Mouse (Mus musculus) c-Kit-positive CD71-positive TER-119-positive erythroid progenitor cells, embryonic 14.5 days (primary cell): ENCODE measurements around the gene Ccdc96.

Source experiments
- DNase-seq: peaks from one replicate; pipeline ENCODE4 v3.0.0-alpha.2; 2013; ENCODE audit warnings: low spot score

The Ccdc96 gene

GRCm38 (mm10) chr5:36484171-36484990, at the start of gene Ccdc96, which contains the start of gene Tada2b:
Ccdc96 (plus strand) TSS chr5:36484588.
Tada2b (minus strand) TSS chr5:36484285.
- peak; percentile 98 for DNase-seq

DNA sequence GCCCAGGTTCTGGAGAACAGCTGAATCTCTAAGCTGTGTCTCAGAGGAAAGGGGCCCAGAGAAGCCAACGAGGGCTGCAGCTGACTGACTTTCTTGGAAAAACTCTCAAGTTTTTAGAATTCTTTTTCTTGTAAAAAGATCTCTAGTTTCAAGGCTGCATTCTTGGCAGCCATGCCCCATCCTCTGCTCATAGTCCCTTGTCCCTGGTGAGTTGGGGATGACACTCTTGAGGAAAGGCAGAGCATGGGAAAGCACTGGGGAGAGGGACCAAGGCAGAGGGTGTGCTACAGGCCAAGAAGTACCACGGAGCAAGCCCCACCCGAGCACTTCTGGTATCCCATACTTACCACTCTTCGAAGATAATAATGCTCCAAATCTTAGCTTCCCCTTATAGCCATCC, 47.5 kb upstream of the Ccdc96 start:
- DNase-seq: no peak

GRCm38 (mm10) chr5:36440741-36441140, 43.6 kb upstream of the Ccdc96 start:
- DNase-seq: no peak

GRCm38 (mm10) chr5:36444611-36445010, 39.8 kb upstream of the Ccdc96 start:
- DNase-seq: no peak

DNA sequence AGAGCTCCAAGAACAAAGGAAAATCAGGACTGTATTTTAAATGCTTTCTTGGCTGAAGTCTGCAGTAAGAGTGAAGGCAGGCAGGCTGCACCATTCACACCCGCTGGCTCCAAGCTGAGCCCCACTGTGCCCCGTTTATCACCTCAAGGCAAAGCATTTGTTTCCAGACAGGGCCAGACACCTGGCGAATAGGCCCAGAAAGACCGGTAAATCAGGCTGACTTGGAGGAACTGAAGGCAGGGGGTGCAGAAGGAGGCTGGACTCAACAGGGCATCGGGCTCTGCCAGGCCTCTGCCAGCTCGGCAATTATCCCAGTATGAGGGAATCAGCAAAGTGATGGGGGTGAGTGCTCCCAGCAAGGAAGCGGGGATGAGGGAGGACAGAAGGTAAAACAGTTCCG, 39.4 kb upstream of the Ccdc96 start:
- no peak for DNase-seq

GRCm38 (mm10) chr5:36446166-36446890, 38.1 kb upstream of the Ccdc96 start:
- no peak for DNase-seq

DNA sequence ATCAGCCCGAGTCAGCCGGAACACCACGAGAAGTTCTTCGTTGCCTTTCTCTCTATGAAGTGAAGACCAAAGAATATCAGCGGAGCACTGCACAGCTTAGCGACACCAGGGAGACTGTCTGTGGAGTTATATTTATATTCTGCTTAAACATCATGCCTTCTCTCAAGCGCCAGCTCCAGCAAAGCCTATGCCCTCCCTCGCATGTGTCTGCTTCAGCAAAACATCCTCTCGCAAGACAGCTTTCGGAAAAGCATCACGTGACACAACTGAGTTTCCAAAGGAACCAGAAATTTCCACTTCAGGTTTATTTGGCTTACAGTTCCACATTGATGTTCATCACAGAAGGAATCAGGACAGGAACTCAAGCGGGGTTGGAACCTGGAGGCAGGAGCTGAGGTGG, 36.5 kb upstream of the Ccdc96 start:
- no peak for DNase-seq

GRCm38 (mm10) chr5:36449710-36450358, 34.6 kb upstream of the Ccdc96 start:
- no peak for DNase-seq

GRCm38 (mm10) chr5:36451119-36451518, 33.3 kb upstream of the Ccdc96 start:
- no peak for DNase-seq

GRCm38 (mm10) chr5:36451872-36452389, 32.5 kb upstream of the Ccdc96 start:
- no peak for DNase-seq

DNA sequence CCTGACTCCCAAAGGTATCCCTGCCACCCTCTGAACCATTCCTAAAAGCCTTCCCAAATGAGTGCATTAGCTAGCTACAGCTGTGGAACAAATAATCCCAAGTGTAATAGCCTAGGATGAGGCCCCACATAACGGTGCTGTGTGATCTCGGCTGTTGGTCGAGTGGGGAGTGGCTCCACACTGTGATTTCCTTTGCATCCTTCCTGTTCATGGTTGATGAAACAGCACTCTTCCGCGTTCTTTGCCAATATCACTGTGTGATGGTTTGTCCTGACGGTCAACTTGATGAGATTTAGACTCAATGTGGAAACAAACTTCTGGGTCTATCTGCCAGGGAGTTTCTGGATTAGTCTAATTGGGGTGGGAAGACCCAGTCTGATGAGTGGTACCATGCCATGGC, 31.6 kb upstream of the Ccdc96 start:
- no peak for DNase-seq

DNA sequence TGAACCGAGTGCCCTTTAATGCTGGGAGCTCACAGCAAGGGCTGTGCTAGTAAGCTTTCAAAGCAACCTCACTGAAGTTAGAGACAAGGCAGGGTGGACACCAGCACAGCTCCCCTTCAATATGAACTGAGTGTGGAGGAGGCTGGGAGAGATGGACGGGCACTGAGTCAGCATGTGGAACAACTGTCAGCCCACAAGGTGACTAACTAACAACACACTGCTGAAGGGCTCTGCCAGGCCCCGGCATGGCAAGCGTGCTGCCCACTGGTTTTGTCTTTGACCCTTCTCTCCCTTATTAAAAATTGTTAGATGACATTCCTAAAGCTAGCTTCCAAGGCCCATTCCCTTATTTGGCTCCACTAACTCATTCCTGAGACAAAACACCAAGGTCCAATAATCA, 26.7 kb upstream of the Ccdc96 start:
- no peak for DNase-seq

DNA sequence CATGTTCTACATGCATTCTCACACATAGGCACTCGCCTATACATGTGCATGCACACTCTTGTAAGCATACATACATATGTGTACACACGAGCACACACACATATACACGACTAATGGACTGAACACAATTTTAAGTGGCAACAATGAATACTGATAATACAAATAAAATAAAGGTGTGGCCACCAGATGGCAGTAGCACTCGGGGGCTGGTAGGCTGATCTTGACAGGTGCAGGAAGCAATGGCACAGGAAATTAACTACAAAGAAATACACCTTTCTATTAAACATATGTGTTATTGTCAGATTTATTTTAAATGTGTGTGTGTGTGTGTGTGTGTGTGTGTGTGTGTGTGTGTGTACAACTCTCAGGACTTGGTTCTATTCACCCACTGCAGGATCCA, 25.5 kb upstream of the Ccdc96 start:
- DNase-seq: peak; percentile 52

- DNase-seq: no peak
Measured at GRCm38 (mm10) chr5:36460712-36461111, 23.7 kb upstream of the Ccdc96 start.

- DNase-seq: no peak
Measured at GRCm38 (mm10) chr5:36461231-36461630, 23.2 kb upstream of the Ccdc96 start.

DNA sequence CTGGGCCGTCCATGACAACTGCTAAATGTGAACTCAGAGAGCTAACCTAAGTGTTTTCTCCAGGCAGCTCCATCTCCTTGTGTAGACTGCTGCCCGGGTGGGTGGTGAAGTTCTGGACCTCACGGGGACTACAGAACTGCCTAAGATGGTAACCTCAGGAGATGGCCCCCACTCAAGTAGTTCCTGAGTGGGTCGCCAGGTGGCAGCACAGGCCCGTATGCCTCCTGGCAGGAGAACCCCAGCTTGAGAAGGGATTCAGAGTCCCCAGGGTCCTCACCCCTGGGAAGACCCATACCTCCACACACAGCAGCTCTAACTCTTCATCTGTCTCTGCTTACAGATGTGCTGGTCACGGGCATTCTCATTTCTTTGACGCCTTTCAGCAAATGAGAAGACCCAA, 21.6 kb upstream of the Ccdc96 start:
- DNase-seq: peak; percentile 71

GRCm38 (mm10) chr5:36463391-36463790, 21.0 kb upstream of the Ccdc96 start:
- DNase-seq: no peak

GRCm38 (mm10) chr5:36464709-36465661, 19.4 kb upstream of the Ccdc96 start, which contains the start of gene Grpel1:
Grpel1 (plus strand) TSS chr5:36464998.
- DNase-seq: peak; percentile 99

- no peak for DNase-seq
Measured at GRCm38 (mm10) chr5:36465889-36466288, 18.5 kb upstream of the Ccdc96 start.

DNA sequence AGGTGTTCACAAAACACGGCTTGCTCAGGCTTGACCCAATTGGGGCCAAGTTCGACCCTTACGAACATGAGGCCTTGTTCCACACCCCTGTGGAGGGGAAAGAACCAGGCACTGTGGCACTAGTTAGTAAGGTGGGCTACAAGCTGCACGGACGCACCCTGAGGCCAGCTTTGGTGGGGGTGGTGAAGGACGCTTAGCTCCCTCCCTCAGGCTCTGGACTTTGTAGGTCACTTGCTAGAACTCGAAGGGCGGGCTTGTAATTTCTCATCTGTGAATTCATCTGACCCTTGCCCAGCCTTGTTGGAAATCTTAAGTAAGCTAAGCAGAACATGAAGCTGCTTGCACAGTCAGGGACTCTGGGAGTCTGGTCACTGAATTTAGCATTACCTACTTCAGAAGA, 13.2 kb upstream of the Ccdc96 start:
- no peak for DNase-seq
